Mouse (Mus musculus): Measurements from ENCODE around the gene Mfsd12. TPM values are rescaled to one million over a fixed set of nuclear protein-coding genes. Genes with fewer than 3 reads are reported as not detected.

Mfsd12 gene
- polyA plus RNA-seq, 1 experiment: 21.7 TPM

DNA sequence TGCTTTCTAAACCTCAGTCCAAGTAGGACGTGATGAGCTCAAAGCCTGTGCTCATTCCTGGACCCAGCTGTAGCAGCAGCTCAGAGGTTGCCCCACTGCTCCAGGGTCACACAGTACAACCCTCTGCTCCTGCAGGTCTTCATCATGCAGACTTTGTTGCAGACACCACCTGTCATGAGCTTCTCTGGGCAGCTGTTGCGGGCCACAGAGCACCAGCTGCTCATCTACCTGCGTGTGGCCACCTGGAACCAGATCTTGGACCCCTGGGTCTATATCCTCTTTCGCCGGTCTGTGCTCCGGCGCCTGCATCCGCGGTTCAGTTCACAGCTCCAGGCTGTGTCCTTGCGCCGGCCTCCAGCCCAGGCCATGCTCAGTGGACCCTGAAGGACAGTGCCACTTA, 23.0 kb upstream of the Mfsd12 start:
- Histone ChIP-seq H3K27me3 (ENCODE audit: control insufficient read depth, insufficient read depth, insufficient read length) (no peaks in the 10 kb centered on the region), H3K4me3 (no peak overlapping the region), H3K79me2 (ENCODE audit: control insufficient read depth, insufficient read depth) (no peaks in the 10 kb centered on the region), H3ac (ENCODE audit: control insufficient read depth, insufficient read length) (no peak overlapping the region), H3K4me2 (ENCODE audit: low read depth) (no peak overlapping the region), H3K36me3 (ENCODE audit: control insufficient read depth, insufficient read depth) (no peaks in the 10 kb centered on the region)
- peak in 2 of 3 experiments; percentile 39 to 51 for TF ChIP-seq MYOD1 (IDR thresholded peaks at IDR 0.05; ENCODE audit: control insufficient read depth in 1 of 3, insufficient read length in 2 of 3, low read depth in 2 of 3)
- TF ChIP-seq SRF (IDR thresholded peaks at IDR 0.05; ENCODE audit: control insufficient read depth, insufficient read length, low read depth): no peak
- no peak for TF ChIP-seq POLR2AphosphoS2 (IDR thresholded peaks at IDR 0.05; ENCODE audit: insufficient read length, low read depth)
- TF ChIP-seq E2F4 (IDR thresholded peaks at IDR 0.05; ENCODE audit: insufficient read depth): no peak
- TF ChIP-seq MYOG (IDR thresholded peaks at IDR 0.05; ENCODE audit: control insufficient read depth in 1 of 3, insufficient read depth in 1 of 3, insufficient read length in 2 of 3, low read depth in 2 of 3): peak in 2 of 3 experiments; percentile 28 to 68
- TF ChIP-seq USF1 (IDR thresholded peaks at IDR 0.05; ENCODE audit: low read depth): no peak
- TF ChIP-seq REST (IDR thresholded peaks at IDR 0.05; ENCODE audit: insufficient read depth, insufficient read length): no peak
- no peak for TF ChIP-seq POLR2A (IDR thresholded peaks at IDR 0.05; ENCODE audit: insufficient read length, low read depth)
- TF ChIP-seq MAX (IDR thresholded peaks at IDR 0.05; ENCODE audit: low read depth): no peak
- no peak for TF ChIP-seq CEBPB (IDR thresholded peaks at IDR 0.05; ENCODE audit: insufficient read depth, poor library complexity, severe bottlenecking)
- TF ChIP-seq TCF12 (IDR thresholded peaks at IDR 0.05; ENCODE audit: insufficient read depth, poor library complexity, severe bottlenecking): no peak
- no peak for TF ChIP-seq TCF3 (IDR thresholded peaks at IDR 0.05; ENCODE audit: insufficient read length, low read depth)

DNA sequence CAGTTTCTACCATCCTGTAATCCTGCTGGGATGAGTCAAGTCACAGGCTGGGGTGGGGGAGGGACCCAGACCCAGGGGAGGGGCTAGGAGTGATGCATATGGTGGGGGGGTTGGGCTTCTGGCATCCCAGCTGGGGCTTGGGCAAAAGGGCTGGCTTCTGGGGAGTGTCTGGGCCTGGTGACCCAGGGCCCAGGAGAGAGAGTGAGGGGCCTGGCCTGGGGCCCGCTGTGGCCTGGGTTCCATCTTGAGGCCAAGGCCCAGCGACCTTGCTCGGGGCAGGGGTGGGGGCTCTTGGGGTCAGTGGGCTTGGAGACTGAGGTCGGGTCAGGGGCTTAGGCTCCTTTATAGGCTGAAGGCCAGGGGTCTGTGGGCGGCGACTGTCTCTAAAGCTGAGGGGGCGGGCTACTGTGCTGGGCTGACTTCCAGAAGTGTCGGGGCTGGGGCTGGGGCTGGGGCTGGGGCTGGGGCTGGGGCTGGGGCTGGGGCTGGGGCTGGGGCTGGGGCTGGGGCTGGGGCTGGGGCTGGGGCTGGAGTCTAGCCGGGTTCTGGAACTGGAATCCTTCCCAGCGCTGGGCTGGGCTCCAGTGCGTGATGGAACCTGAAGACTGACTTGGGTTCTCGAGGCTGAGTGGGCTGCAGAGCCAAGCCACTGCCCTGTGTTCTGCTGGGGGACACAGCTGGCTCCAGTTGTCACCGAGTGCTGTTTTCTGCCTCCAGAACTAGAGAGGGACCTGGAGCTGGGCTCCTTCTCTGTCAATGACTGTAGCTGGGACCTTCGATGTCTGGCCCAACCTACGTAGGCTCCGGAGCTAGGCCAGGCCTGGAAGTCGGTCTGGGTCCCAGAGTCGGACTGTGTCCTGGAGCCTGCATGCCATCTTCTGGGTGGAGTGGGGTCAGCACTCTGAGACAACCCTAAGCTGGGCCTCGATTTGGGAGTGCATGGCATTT, 21.6 kb upstream of the Mfsd12 start:
- H3K4me3 ChIP-seq: no peak overlapping the region
- H3K4me2 ChIP-seq (ENCODE audit: low read depth): no peak overlapping the region
- no peak for TF ChIP-seq E2F4 (IDR thresholded peaks at IDR 0.05; ENCODE audit: insufficient read depth)
- no peak for TF ChIP-seq REST (IDR thresholded peaks at IDR 0.05; ENCODE audit: insufficient read depth, insufficient read length)
- TF ChIP-seq MAX (IDR thresholded peaks at IDR 0.05; ENCODE audit: low read depth): no peak
- no peak for TF ChIP-seq TCF3 (IDR thresholded peaks at IDR 0.05; ENCODE audit: insufficient read length, low read depth)
- TF ChIP-seq MYOD1 (IDR thresholded peaks at IDR 0.05; ENCODE audit: control insufficient read depth in 1 of 3, insufficient read length in 2 of 3, low read depth in 2 of 3): peak in 1 of 3 experiments; percentile 45
- no peak for TF ChIP-seq POLR2A (IDR thresholded peaks at IDR 0.05; ENCODE audit: insufficient read length, low read depth)
- TF ChIP-seq CEBPB (IDR thresholded peaks at IDR 0.05; ENCODE audit: insufficient read depth, poor library complexity, severe bottlenecking): no peak
- TF ChIP-seq MYOG (IDR thresholded peaks at IDR 0.05; ENCODE audit: control insufficient read depth in 1 of 3, insufficient read depth in 1 of 3, insufficient read length in 2 of 3, low read depth in 2 of 3): peak in 1 of 3 experiments; percentile 45
- H3K27me3 ChIP-seq (ENCODE audit: control insufficient read depth, insufficient read depth, insufficient read length): no peaks in the 10 kb centered on the region
- H3K79me2 ChIP-seq (ENCODE audit: control insufficient read depth, insufficient read depth): no peaks in the 10 kb centered on the region
- no peak overlapping the region for H3ac ChIP-seq (ENCODE audit: control insufficient read depth, insufficient read length)
- no peaks in the 10 kb centered on the region for H3K36me3 ChIP-seq (ENCODE audit: control insufficient read depth, insufficient read depth)

DNA sequence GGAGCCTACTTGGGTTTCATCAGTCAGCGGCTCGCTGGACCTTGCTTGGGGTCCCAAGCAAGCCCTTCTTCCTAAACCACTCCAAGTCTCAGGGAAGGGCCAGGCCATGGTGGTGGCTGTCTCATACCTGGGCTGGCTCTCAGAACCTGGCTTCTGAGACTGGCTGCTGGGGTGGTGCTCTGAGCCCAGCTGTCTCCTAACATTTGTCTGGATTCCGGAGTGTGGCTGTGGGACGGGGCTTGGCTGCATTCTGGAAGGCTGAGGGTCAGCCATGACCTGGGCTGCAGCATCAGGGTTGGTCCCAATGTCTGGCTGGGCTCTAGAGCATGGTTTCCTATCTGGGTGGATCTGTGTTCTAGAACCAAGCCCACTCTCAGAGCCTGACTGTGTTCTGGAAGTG, 20.7 kb upstream of the Mfsd12 start:
- H3K4me2 ChIP-seq (ENCODE audit: low read depth): no peak overlapping the region
- peak in 1 of 3 experiments; percentile 55 for TF ChIP-seq MYOD1 (IDR thresholded peaks at IDR 0.05; ENCODE audit: control insufficient read depth in 1 of 3, insufficient read length in 2 of 3, low read depth in 2 of 3)
- TF ChIP-seq MYOG (IDR thresholded peaks at IDR 0.05; ENCODE audit: control insufficient read depth in 1 of 3, insufficient read depth in 1 of 3, insufficient read length in 2 of 3, low read depth in 2 of 3): peak; percentile 6 to 89 (median 38)
- no peak for TF ChIP-seq CEBPB (IDR thresholded peaks at IDR 0.05; ENCODE audit: insufficient read depth, poor library complexity, severe bottlenecking)
- H3K36me3 ChIP-seq (ENCODE audit: control insufficient read depth, insufficient read depth): no peaks in the 10 kb centered on the region
- no peak overlapping the region for H3ac ChIP-seq (ENCODE audit: control insufficient read depth, insufficient read length)
- H3K4me3 ChIP-seq: no peak overlapping the region
- no peaks in the 10 kb centered on the region for H3K27me3 ChIP-seq (ENCODE audit: control insufficient read depth, insufficient read depth, insufficient read length)
- no peaks in the 10 kb centered on the region for H3K79me2 ChIP-seq (ENCODE audit: control insufficient read depth, insufficient read depth)

DNA sequence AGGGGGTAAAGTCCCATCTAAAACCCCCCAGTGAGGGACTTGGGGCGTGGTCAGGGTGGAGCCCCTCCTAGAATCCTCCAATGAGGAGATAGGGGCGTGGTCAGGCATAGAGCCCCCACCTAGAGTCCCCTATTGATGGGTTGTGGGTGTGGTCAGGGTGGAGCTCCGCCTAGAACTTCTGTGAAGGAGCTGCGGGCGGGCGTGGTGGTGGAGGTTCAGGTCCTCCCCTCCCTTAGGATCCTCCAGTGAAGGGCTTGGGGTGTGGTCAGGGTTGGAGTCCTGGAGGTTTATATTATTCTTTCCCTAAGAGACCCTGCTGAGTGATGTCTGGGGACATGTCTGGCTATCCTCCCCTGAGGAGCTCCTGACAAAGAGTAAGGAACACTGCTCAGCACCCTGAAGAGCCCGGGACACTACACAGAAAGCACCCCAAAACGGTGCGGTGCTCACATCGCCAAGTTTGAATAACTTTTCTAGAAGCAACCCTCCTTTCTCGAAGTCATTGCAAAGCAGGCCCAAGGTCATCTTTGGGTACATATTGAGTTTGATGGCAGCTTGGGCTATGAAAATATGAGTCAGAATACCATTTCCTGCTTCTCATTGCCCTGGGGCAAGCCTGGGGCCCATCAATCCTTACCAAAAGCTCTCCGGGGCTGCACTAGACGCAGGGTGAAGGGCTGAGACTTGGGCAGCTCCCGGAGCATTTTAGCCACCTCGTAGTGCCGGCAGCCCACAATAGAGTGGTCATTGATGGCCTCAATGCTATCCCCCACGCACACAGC, 16.5 kb upstream of the Mfsd12 start:
- Histone ChIP-seq H3K4me3 (no peak overlapping the region), H3K4me2 (ENCODE audit: low read depth) (no peak overlapping the region), H3ac (ENCODE audit: control insufficient read depth, insufficient read length) (no peak overlapping the region), H3K36me3 (ENCODE audit: control insufficient read depth, insufficient read depth) (no peaks in the 10 kb centered on the region), H3K79me2 (ENCODE audit: control insufficient read depth, insufficient read depth) (no peaks in the 10 kb centered on the region), H3K27me3 (ENCODE audit: control insufficient read depth, insufficient read depth, insufficient read length) (peaks cover 12% of the 10 kb centered on the region)
- TF ChIP-seq CEBPB (IDR thresholded peaks at IDR 0.05; ENCODE audit: insufficient read depth, poor library complexity, severe bottlenecking): no peak
- TF ChIP-seq MYOD1 (IDR thresholded peaks at IDR 0.05; ENCODE audit: control insufficient read depth in 1 of 3, insufficient read length in 2 of 3, low read depth in 2 of 3): no peak
- TF ChIP-seq POLR2A (IDR thresholded peaks at IDR 0.05; ENCODE audit: insufficient read length, low read depth): no peak
- no peak for TF ChIP-seq TCF12 (IDR thresholded peaks at IDR 0.05; ENCODE audit: insufficient read depth, poor library complexity, severe bottlenecking)
